Comparison of ENCODE assay signal across 8 mouse cellular contexts in the genomic region with DNA sequence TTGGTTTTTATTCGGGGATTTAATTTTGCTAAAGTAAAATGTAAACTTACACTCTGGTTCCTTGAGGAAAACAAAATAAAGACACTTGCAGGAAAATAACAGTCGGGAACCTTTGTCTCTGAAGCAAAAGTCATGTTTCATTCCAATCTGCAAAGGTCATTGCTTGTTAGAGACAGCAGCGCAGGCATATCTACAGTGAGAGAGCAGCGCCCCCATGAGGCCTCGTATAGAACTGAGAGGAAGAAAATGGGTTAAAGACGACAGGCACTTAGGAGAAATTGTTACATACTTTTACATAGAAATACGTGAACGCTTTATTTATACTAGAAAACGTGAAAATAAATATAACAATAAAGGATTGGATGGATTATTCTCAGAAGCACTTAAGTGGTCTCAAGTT.
DNase-seq lines count a peak whose midpoint lies in the region; ATAC-seq and TF ChIP-seq lines count a peak whose summit lies in the region.

No protein-coding gene starts in this region.

- no peaks in the 10 kb centered on the region for H3K9me3 ChIP-seq in hindbrain, embryonic 11.5 days (ENCODE audit: control insufficient read depth, low read length)
- H3K9me3 ChIP-seq in hindbrain, embryonic 12.5 days (replicated peaks): no peaks in the 10 kb centered on the region

- H3K36me3 ChIP-seq in hindbrain, embryonic 11.5 days (ENCODE audit: control insufficient read depth, insufficient read depth, low read length): no peaks in the 10 kb centered on the region
- H3K36me3 ChIP-seq in hindbrain, embryonic 12.5 days: no peaks in the 10 kb centered on the region

- WGBS in hindbrain, embryonic 11.5 days: 24% methylated on average over 9 of the region's 9 CpGs
- WGBS in hindbrain, embryonic 12.5 days: 26% methylated on average over 9 of the region's 9 CpGs

- H3K27me3 ChIP-seq in hindbrain, embryonic 11.5 days (ENCODE audit: control insufficient read depth, insufficient read depth, low read length): no peaks in the 10 kb centered on the region
- no peaks in the 10 kb centered on the region for H3K27me3 ChIP-seq in hindbrain, embryonic 12.5 days

- no peak overlapping the region for H3K27ac ChIP-seq in hindbrain, embryonic 11.5 days (ENCODE audit: low read depth, low read length)
- no peak overlapping the region for H3K27ac ChIP-seq in hindbrain, embryonic 12.5 days
- no peak overlapping the region for H3K27ac ChIP-seq in layer of hippocampus, adult 2 months

- no peak overlapping the region for H3K9ac ChIP-seq in hindbrain, embryonic 11.5 days (ENCODE audit: low read depth, low read length)
- no peak overlapping the region for H3K9ac ChIP-seq in hindbrain, embryonic 12.5 days

- no peaks in the 10 kb centered on the region for H3K4me1 ChIP-seq in hindbrain, embryonic 11.5 days (replicated peaks; ENCODE audit: control insufficient read depth, insufficient read depth, low read length)
- H3K4me1 ChIP-seq in hindbrain, embryonic 12.5 days: no peaks in the 10 kb centered on the region

- no peak overlapping the region for H3K4me2 ChIP-seq in hindbrain, embryonic 11.5 days (replicated peaks; ENCODE audit: low read depth, low read length)
- H3K4me2 ChIP-seq in hindbrain, embryonic 12.5 days (replicated peaks): no peak overlapping the region

- DNase-seq in hindbrain, embryonic 11.5 days (ENCODE audit: low spot score): peak; percentile 64
- peak; percentile 48 for DNase-seq in A20 (ENCODE audit: low read depth, low spot score)
- DNase-seq in adrenal gland, postnatal 25 days: peak; percentile 10
- peak; percentile 26 for DNase-seq in fibroblast of lung, adult 2 months (ENCODE audit: low read depth)
- DNase-seq in layer of hippocampus, adult 2 months (ENCODE audit: low spot score in 2 of 2): peak; percentile 26 to 39
- DNase-seq in right cerebral cortex, adult 2 months (ENCODE audit: low spot score in 2 of 2): peak; percentile 39 to 58

- no peak overlapping the region for H3K4me3 ChIP-seq in hindbrain, embryonic 11.5 days (ENCODE audit: low read depth, low read length)
- H3K4me3 ChIP-seq in hindbrain, embryonic 12.5 days: no peak overlapping the region
- peak overlapping the region; percentile 13; the same call in 1 of the 2 replicates for H3K4me3 ChIP-seq in layer of hippocampus, adult 2 months

- no peak for ATAC-seq in hindbrain, embryonic 11.5 days (ENCODE audit: low FRiP score)
- ATAC-seq in hindbrain, embryonic 12.5 days (ENCODE audit: low FRiP score): no peak
- ATAC-seq in granulocyte monocyte progenitor cell, adult 5-6 weeks (replicated peaks; ENCODE audit: poor library complexity, severe bottlenecking): no peak

- peak; percentile 82 for TF ChIP-seq CTCF in layer of hippocampus, adult 2 months (conservative IDR thresholded peaks at IDR 0.05)

Comparison
In these comparisons a context has a peak if more than half of its experiments do, and no peak if none do; other contexts are left out.
1. DNase-seq: peak in every context shown above with its lines; median percentile 64 in hindbrain, embryonic 11.5 days; 48 in right cerebral cortex, adult 2 months; 48 in A20; 32 in layer of hippocampus, adult 2 months; 26 in fibroblast of lung, adult 2 months; 10 in adrenal gland, postnatal 25 days.